Mouse (Mus musculus): ENCODE measurements around the gene Gm29797.

Gene Gm29797

GRCm38 (mm10) chr2:181706668-181707067 lies 49.8 kb downstream of the Gm29797 start:
- Histone ChIP-seq H3K27me3 (ENCODE audit: control insufficient read depth, insufficient read depth, low read length, poor library complexity, severe bottlenecking) (no peaks in the 10 kb centered on the region), H3K36me3 (ENCODE audit: control insufficient read depth, insufficient read depth, low read length, poor library complexity, severe bottlenecking) (no peaks in the 10 kb centered on the region)
- DNase-seq (ENCODE audit: low read depth, low spot score) = peak; percentile 83
